Mouse (Mus musculus): Measurements from ENCODE around the gene Pde4d. TPM values are rescaled to one million over a fixed set of nuclear protein-coding genes. Genes with fewer than 3 reads are reported as not detected.

The Pde4d gene
- total RNA-seq, 1 experiment from 2014 or later: 18.9 TPM

GRCm38 (mm10) chr13:108490872-108491271 is 41.1 kb downstream of the Pde4d start:
- DNase-seq: no peak

GRCm38 (mm10) chr13:108492886-108493285 is 43.1 kb downstream of the Pde4d start:
- no peak for DNase-seq

- no peak for DNase-seq
Measured at GRCm38 (mm10) chr13:108494365-108494764, 44.6 kb downstream of the Pde4d start.

GRCm38 (mm10) chr13:108497768-108498167 is 48.0 kb downstream of the Pde4d start:
- no peak for DNase-seq

GRCm38 (mm10) chr13:108498247-108498743 is 48.5 kb downstream of the Pde4d start:
- no peak for DNase-seq

GRCm38 (mm10) chr13:108498773-108499313 is 49.1 kb downstream of the Pde4d start:
- no peak for DNase-seq

GRCm38 (mm10) chr13:108501386-108501785 is 51.6 kb downstream of the Pde4d start:
- no peak for DNase-seq

- DNase-seq: no peak
Measured at GRCm38 (mm10) chr13:108524548-108524947, 74.8 kb downstream of the Pde4d start.

- DNase-seq: no peak
Measured at GRCm38 (mm10) chr13:108524969-108525368, 75.2 kb downstream of the Pde4d start.

GRCm38 (mm10) chr13:108526258-108527007 is 76.7 kb downstream of the Pde4d start:
- DNase-seq: no peak

- DNase-seq: no peak
Measured at GRCm38 (mm10) chr13:108527090-108527770, 77.5 kb downstream of the Pde4d start.

GRCm38 (mm10) chr13:108528343-108528742 is 78.6 kb downstream of the Pde4d start:
- DNase-seq: no peak

GRCm38 (mm10) chr13:108532875-108533274 is 83.1 kb downstream of the Pde4d start:
- DNase-seq: no peak

- DNase-seq: no peak
Measured at GRCm38 (mm10) chr13:108536436-108536835, 86.7 kb downstream of the Pde4d start.

- no peak for DNase-seq
Measured at GRCm38 (mm10) chr13:108536951-108537350, 87.2 kb downstream of the Pde4d start.

- no peak for DNase-seq
Measured at GRCm38 (mm10) chr13:108538760-108539369, 89.1 kb downstream of the Pde4d start.

- no peak for DNase-seq
Measured at GRCm38 (mm10) chr13:108541488-108541887, 91.7 kb downstream of the Pde4d start.

GRCm38 (mm10) chr13:108542342-108542761 is 92.6 kb downstream of the Pde4d start:
- DNase-seq: no peak

GRCm38 (mm10) chr13:108552288-108552687 is 102.5 kb downstream of the Pde4d start:
- no peak for DNase-seq

GRCm38 (mm10) chr13:108552995-108553394 is 103.2 kb downstream of the Pde4d start:
- no peak for DNase-seq

- DNase-seq: no peak
Measured at GRCm38 (mm10) chr13:108554901-108555300, 105.2 kb downstream of the Pde4d start.

- DNase-seq: no peak
Measured at GRCm38 (mm10) chr13:108596938-108597337, 147.2 kb downstream of the Pde4d start.

- no peak for DNase-seq
Measured at GRCm38 (mm10) chr13:108598673-108599072, 148.9 kb downstream of the Pde4d start.
